Mouse (Mus musculus) gastrocnemius, postnatal 36 days (tissue): ENCODE results near the gene Cdc37l1. TPM values are rescaled to one million over a fixed set of nuclear protein-coding genes. Genes with fewer than 3 reads are reported as not detected.

ENCODE experiments used
- DNase-seq, 2 experiments: peaks; one replicate each; pipeline ENCODE4 v3.0.0; 2022
- intact Hi-C: fragments of 180-260 bp; cut with DNase I; formaldehyde crosslinking; loops from one replicate; pipeline ENCODE4 v1.15.1; 2025
- total RNA-seq, 2 experiments: library from RNA; stranded (reverse); gene quantifications; 2 replicates each; pipeline ENCODE4 v1.2.3; 2021

Cdc37l1 gene
- total RNA-seq, 2 experiments from 2014 or later: 40.5 to 40.6 TPM

- intact Hi-C loops: loop anchor here (5.0 kb wide), 1 partner anchor 33 kb away; the partner anchor contains the start of gene Rcl1
- DNase-seq: no peak
These were observed 79.0 kb downstream of the Cdc37l1 start for GRCm38 (mm10) chr19:29069195-29069594.

- DNase-seq: no peak
- intact Hi-C loops: no loop called here
These were observed 84.7 kb downstream of the Cdc37l1 start for GRCm38 (mm10) chr19:29074802-29075201.

Other genes starting within 250 kb of the Cdc37l1 start
- 1 to 10 TPM; 1.5 to 2.9 TPM for gene Slc1a1, start 155.3 kb upstream of the Cdc37l1 start, total RNA-seq
- 1 to 10 TPM; 1.6 to 1.9 TPM for gene Plpp6, start 26.4 kb upstream of the Cdc37l1 start, total RNA-seq
- under 1 TPM; 0.54 to 0.87 TPM for gene 4430402I18Rik, start 22.6 kb upstream of the Cdc37l1 start, total RNA-seq
- 10 to 100 TPM; 47.4 to 49.0 TPM for gene Ak3, start 57.6 kb downstream of the Cdc37l1 start, total RNA-seq
- gene Rcl1, start 111.0 kb downstream of the Cdc37l1 start, total RNA-seq: 10 to 100 TPM in 1 of 2 experiments, 1 to 10 TPM in 1; 4.8 to 11.0 TPM